Mouse (Mus musculus) gastrocnemius, adult 2 months (tissue): Measurements from ENCODE around the gene Ccsap. TPM values are rescaled to one million over a fixed set of nuclear protein-coding genes. Genes with fewer than 3 reads are reported as not detected.
"Not testable (repeated sequence)": the region's sequence is repeated elsewhere in the genome, so short reads cannot be mapped to it uniquely, and the experiment has no call there.

Source experiments
- DNase-seq: peaks from one replicate; pipeline ENCODE4 v3.0.0; 2022
- H3K27ac ChIP-seq: fragments of 200-600 bp; 2 replicates; pipeline ENCODE4 v1.8.1; 2022; ENCODE audit warnings: mild to moderate bottlenecking
- H3K4me3 ChIP-seq: fragments of 200-600 bp; 2 replicates; pipeline ENCODE4 v1.8.1; 2022; ENCODE audit warnings: mild to moderate bottlenecking, moderate library complexity
- CTCF ChIP-seq: fragments of 200-600 bp; IDR thresholded peaks from 2 replicates; pipeline ENCODE4 v1.8.1; 2022; ENCODE audit warnings: antibody characterized with exemption, mild to moderate bottlenecking, moderate library complexity
- intact Hi-C: fragments of 180-260 bp; cut with DNase I; formaldehyde crosslinking; loops from one replicate; pipeline ENCODE4 v1.15.1; 2025
- total RNA-seq, 2 experiments: library from RNA; stranded (reverse); gene quantifications; 2 replicates each; pipeline ENCODE4 v1.2.3; 2021

Gene Ccsap
- total RNA-seq, 2 experiments from 2014 or later: 0.42 to 0.46 TPM

- H3K4me3 ChIP-seq: no peak overlapping the region
- DNase-seq: no peak
- TF ChIP-seq CTCF: no peak
- H3K27ac ChIP-seq: no peak overlapping the region
- intact Hi-C loops: no loop called here
Measured at GRCm38 (mm10) chr8:123820780-123821179, 39.2 kb downstream of the Ccsap start.

GRCm38 (mm10) chr8:123819683-123820610 lies 40.1 kb downstream of the Ccsap start:
- TF ChIP-seq CTCF: no peak
- Histone ChIP-seq H3K4me3 (no peak overlapping the region), H3K27ac (no peak overlapping the region)
- DNase-seq: no peak
- intact Hi-C loops: no loop called here

DNA sequence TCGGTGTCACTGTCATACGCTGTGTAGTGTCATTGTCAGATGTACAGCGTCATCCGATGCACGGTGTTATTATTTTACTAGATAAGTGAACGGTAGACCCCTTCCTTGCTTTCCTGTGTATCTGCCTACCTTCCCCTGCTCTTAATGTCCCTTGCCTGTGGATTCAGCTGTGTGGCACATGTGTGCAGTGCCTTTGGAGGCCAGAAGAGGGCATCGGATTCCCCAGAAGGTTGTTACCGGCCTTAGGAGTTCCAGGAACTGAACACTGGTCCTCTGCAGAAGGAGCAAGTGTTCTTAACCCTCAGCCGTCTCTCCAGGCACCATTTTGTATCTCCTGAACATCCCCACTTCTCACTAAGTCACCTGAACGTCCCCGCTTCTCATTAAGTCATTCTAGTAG lies 42.3 kb downstream of the Ccsap start:
- H3K4me3 ChIP-seq: no peak overlapping the region
- intact Hi-C loops: no loop called here
- H3K27ac ChIP-seq: no peak overlapping the region
- no peak for TF ChIP-seq CTCF
- no peak for DNase-seq

DNA sequence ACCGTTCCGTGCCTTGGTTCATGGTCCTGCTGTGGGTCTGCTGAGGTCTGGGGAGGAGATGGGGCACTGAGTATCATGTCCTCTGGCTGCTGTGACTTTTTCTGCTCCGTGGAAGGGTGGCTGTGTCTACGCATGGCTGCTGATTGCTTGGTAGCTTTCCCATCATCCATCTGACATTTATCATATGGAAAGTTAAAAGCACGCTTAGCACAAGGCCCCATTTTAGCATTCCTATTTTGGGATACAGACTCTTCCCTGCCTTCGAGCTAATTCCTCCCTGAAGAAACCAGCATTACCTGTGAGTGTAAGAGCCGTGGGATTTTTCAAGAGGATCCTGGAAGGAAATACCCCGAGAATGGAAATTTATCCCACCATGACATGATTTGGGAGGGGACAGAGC lies 43.1 kb downstream of the Ccsap start:
- Histone ChIP-seq H3K27ac (no peak overlapping the region), H3K4me3 (no peak overlapping the region)
- intact Hi-C loops: no loop called here
- no peak for DNase-seq
- TF ChIP-seq CTCF: no peak

- no peak for DNase-seq
- H3K27ac ChIP-seq: no peak overlapping the region
- intact Hi-C loops: no loop called here
- TF ChIP-seq CTCF: no peak
- H3K4me3 ChIP-seq: no peak overlapping the region
Measured at GRCm38 (mm10) chr8:123815325-123815724, 44.7 kb downstream of the Ccsap start.

- no peak for TF ChIP-seq CTCF
- H3K27ac ChIP-seq: peak overlapping the region; percentile 79
- intact Hi-C loops: no loop called here
- no peak for DNase-seq
- peak overlapping the region; percentile 40 for H3K4me3 ChIP-seq
Measured at GRCm38 (mm10) chr8:123813892-123814266, 46.1 kb downstream of the Ccsap start.

GRCm38 (mm10) chr8:123813173-123813891 lies 46.7 kb downstream of the Ccsap start:
- DNase-seq: peak; percentile 57
- H3K27ac ChIP-seq: peak overlapping the region; percentile 79
- H3K4me3 ChIP-seq: peak overlapping the region; percentile 40
- TF ChIP-seq CTCF: no peak
- intact Hi-C loops: no loop called here

- no peak for DNase-seq
- Histone ChIP-seq H3K27ac (no peak overlapping the region), H3K4me3 (no peak overlapping the region)
- intact Hi-C loops: no loop called here
- TF ChIP-seq CTCF: no peak
Measured at GRCm38 (mm10) chr8:123812227-123812626, 47.8 kb downstream of the Ccsap start.

- intact Hi-C loops: not testable (repeated sequence)
Measured at GRCm38 (mm10) chr8:123809342-123809741, 50.7 kb downstream of the Ccsap start.

GRCm38 (mm10) chr8:123808671-123809070 lies 51.3 kb downstream of the Ccsap start:
- Histone ChIP-seq H3K27ac (no peak overlapping the region), H3K4me3 (no peak overlapping the region)
- intact Hi-C loops: no loop called here
- TF ChIP-seq CTCF: no peak
- no peak for DNase-seq

More at GRCm38 (mm10) chr8:123809342-123809741, 50.7 kb downstream of the Ccsap start:
- not testable (repeated sequence) for H3K27ac ChIP-seq, H3K4me3 ChIP-seq, DNase-seq

DNA sequence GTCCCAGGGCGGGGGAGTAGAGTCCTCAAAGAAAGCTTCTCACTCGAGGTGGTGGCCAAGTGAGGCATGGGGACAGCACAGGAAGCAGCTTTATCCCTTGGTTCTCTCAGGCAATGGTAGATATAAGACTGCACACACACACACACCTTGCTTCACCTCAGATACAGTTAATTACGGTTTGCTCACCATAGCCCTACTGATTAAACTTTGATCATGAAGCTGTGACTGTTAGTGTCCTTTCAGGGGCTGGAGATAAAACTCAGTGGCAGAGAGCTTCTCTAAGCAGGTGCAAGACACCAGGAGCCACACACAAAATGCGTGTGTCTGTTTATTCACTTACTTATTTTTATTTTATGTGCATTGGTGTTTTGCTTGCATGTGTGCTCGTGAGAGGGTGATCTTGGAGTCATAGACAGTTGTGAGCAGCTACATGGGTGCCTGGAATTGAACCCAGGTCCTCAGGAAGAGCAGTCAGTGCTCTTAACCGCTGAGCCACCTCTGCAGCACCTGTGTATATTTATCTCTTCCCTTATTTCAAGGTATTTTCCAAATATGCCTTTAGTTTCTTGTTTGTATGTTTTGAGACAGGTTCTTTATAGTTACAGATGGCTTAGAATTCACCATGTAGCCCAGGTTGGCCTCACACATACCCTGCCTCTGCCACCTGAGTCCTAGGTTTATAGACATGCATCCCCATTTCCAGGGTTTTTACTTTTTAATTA lies 52.0 kb downstream of the Ccsap start:
- DNase-seq: no peak
- Histone ChIP-seq H3K4me3 (no peak overlapping the region), H3K27ac (no peak overlapping the region)
- intact Hi-C loops: no loop called here
- no peak for TF ChIP-seq CTCF

GRCm38 (mm10) chr8:123807024-123807431 lies 53.0 kb downstream of the Ccsap start:
- Histone ChIP-seq H3K27ac (peak overlapping the region; percentile 96), H3K4me3 (peak overlapping the region; percentile 97)
- TF ChIP-seq CTCF: no peak
- intact Hi-C loops: no loop called here
- no peak for DNase-seq

DNA sequence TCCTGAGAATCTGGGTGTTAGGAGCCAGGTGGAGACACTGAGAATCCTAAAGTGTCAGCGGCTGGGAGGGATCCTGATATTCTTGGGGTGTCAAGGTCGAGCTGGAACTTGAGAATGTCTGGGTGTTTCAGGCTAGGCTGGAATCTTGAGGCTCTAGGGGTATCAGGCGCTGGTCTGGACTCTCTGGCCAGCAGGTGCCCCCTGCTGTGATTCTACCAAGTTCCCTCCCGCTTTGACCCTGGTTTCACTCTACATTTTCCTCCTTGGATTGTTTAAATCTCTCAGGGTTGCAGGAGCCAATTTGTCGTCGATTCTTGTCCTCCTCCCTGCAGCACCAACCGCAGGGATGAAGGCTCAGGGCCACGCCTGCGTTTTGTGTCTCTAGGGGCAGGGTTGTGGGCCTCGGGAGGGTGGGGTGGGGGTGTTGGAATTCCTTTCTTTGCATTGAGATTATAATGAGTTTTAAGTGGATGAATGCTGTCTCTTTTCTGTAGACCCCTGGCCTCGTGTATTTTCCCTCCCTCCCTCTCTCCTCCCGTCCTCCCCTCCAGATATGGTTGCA lies 53.6 kb downstream of the Ccsap start:
- no peak for DNase-seq
- intact Hi-C loops: no loop called here
- H3K4me3 ChIP-seq: peak overlapping the region; percentile 97
- H3K27ac ChIP-seq: peak overlapping the region; percentile 96
- no peak for TF ChIP-seq CTCF
